Mouse (Mus musculus): ENCODE data around the gene Ackr3.

Gene Ackr3

GRCm38 (mm10) chr1:90203783-90204690 is at the start of gene Ackr3:
Gene Ackr3, plus strand, starts transcription at chr1:90203980.
- peak; percentile 70 for DNase-seq (ENCODE audit: low spot score)

- DNase-seq (ENCODE audit: low spot score), result no peak
These were observed 47.2 kb upstream of the Ackr3 start for GRCm38 (mm10) chr1:90156589-90156988.

- DNase-seq (ENCODE audit: low spot score), result peak; percentile 30
These were observed 43.9 kb upstream of the Ackr3 start for GRCm38 (mm10) chr1:90159927-90160326.

- DNase-seq (ENCODE audit: low spot score), result no peak
These were observed 42.2 kb upstream of the Ackr3 start for GRCm38 (mm10) chr1:90161623-90162022.

- no peak for DNase-seq (ENCODE audit: low spot score)
These were observed 41.4 kb upstream of the Ackr3 start for GRCm38 (mm10) chr1:90162379-90162857.

- no peak for DNase-seq (ENCODE audit: low spot score)
These were observed 40.6 kb upstream of the Ackr3 start for GRCm38 (mm10) chr1:90163161-90163560.

- DNase-seq (ENCODE audit: low spot score), result no peak
These were observed 39.5 kb upstream of the Ackr3 start for GRCm38 (mm10) chr1:90164319-90164718.

GRCm38 (mm10) chr1:90174338-90174737 is 29.4 kb upstream of the Ackr3 start:
- DNase-seq (ENCODE audit: low spot score), result no peak

- no peak for DNase-seq (ENCODE audit: low spot score)
These were observed 27.6 kb upstream of the Ackr3 start for GRCm38 (mm10) chr1:90176223-90176622.

GRCm38 (mm10) chr1:90177565-90177964 is 26.2 kb upstream of the Ackr3 start:
- DNase-seq (ENCODE audit: low spot score), result no peak

GRCm38 (mm10) chr1:90177978-90178377 is 25.8 kb upstream of the Ackr3 start:
- DNase-seq (ENCODE audit: low spot score), result no peak

GRCm38 (mm10) chr1:90180479-90180878 is 23.3 kb upstream of the Ackr3 start:
- DNase-seq (ENCODE audit: low spot score), result no peak

GRCm38 (mm10) chr1:90180966-90181699 is 22.6 kb upstream of the Ackr3 start:
- DNase-seq (ENCODE audit: low spot score), result no peak

- no peak for DNase-seq (ENCODE audit: low spot score)
These were observed 21.3 kb upstream of the Ackr3 start for GRCm38 (mm10) chr1:90182521-90182920.

GRCm38 (mm10) chr1:90183602-90184001 is 20.2 kb upstream of the Ackr3 start:
- DNase-seq (ENCODE audit: low spot score), result no peak

GRCm38 (mm10) chr1:90186173-90186572 is 17.6 kb upstream of the Ackr3 start:
- DNase-seq (ENCODE audit: low spot score), result no peak

- DNase-seq (ENCODE audit: low spot score), result no peak
These were observed 16.9 kb upstream of the Ackr3 start for GRCm38 (mm10) chr1:90186874-90187273.

GRCm38 (mm10) chr1:90189046-90189445 is 14.7 kb upstream of the Ackr3 start:
- DNase-seq (ENCODE audit: low spot score), result no peak

- no peak for DNase-seq (ENCODE audit: low spot score)
These were observed 2.5 kb upstream of the Ackr3 start for GRCm38 (mm10) chr1:90201246-90201645.

GRCm38 (mm10) chr1:90201655-90202054 is 2.1 kb upstream of the Ackr3 start:
- DNase-seq (ENCODE audit: low spot score), result no peak

- DNase-seq (ENCODE audit: low spot score), result peak; percentile 56
These were observed 1.4 kb upstream of the Ackr3 start for GRCm38 (mm10) chr1:90202207-90202978.

- DNase-seq (ENCODE audit: low spot score), result no peak
These were observed 439 bp upstream of the Ackr3 start for GRCm38 (mm10) chr1:90203341-90203740.
